Mouse (Mus musculus) liver, embryonic 14.5 days (tissue): Measurements from ENCODE around the gene Pih1d2.

Source experiments
- CTCF ChIP-seq: IDR thresholded peaks from 2 replicates; pipeline ENCODE4 v1.5.1; 2016; ENCODE audit warnings: antibody characterized with exemption, low read depth, control low read depth
- EP300 ChIP-seq: IDR thresholded peaks from 2 replicates; pipeline ENCODE4 v1.6.1; 2016; ENCODE audit warnings: antibody characterized with exemption, low read depth

DNA sequence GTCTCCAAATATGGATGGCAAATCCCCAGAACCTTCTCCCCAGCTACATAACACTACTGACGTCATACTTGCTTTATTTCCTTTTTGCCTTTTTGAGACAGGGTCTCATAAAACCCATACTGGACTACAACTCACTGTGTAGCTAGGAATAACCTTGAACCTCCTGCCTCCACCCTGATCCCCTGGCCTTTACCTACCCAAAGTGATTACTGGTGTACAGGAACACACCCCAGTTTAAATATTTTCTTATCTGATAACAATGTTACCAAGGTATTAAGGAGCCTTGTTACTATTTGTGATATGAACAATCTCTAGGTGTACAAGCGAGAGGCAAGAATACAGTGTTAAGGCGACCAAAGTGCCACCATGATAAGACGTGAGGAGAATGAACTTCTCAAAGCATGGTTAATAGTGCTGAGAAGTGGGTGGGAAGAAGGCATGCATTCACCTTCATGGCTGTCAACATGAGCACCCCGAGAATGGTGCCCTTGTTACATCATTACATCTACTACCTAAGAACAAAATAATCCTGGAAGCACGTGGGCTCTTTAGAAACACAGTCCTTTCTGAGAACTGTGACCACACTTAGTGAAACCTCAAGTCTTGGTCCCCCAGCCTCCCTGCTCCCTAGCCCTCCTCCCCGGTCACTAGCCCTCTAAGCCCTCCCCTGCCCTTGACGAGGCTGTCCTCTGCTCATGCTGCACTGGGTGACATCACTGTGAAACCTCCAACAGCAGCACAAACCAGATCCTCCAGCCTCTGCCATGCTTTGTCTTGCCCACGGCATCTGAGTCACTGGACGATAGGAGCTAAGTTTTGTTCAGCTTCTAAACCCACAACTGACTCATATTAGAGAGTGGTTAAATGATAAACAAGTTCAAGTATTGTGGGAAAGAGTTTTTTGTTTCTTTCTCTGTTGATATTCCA is 47.3 kb upstream of the Pih1d2 start:
- no peak for TF ChIP-seq CTCF
- no peak for TF ChIP-seq EP300
